Mouse (Mus musculus) R1 (cell line): ENCODE data around the gene Hist1h2bf.
A peak's percentile ranks its signal among the peaks of the same experiment; 100 is the strongest.
"Not testable (repeated sequence)": the region's sequence is repeated elsewhere in the genome, so short reads cannot be mapped to it uniquely, and the experiment has no call there.

Experiments used
- DNase-seq: peaks from one replicate; pipeline ENCODE4 v3.0.0-alpha.2; 2018; ENCODE audit warnings: low read depth, low spot score

The Hist1h2bf gene

DNA sequence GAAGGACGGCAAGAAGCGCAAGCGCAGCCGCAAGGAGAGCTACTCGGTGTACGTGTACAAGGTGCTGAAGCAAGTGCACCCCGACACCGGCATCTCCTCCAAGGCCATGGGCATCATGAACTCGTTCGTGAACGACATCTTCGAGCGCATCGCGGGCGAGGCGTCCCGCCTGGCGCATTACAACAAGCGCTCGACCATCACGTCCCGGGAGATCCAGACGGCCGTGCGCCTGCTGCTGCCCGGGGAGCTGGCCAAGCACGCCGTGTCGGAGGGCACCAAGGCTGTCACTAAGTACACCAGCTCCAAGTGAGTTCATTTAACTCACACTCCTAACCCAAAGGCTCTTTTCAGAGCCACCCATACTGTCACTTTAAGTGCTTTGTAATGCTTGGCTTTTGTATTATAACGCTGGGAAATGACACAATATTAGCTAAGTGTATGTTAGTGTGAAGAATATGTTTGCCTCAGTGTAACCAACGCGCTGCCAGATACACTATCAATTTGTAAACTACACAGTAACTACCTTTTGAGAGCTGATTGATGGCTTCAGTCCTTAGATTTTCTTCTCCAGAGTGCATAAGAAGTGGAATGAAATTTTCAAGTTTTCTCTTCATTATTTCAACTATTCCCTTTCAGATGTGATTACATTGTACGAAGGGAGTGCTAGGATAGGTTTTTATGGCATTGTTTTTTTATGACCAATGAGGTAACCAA is 2.3 kb downstream of the Hist1h2bf start:
- DNase-seq: peak; percentile 75

DNA sequence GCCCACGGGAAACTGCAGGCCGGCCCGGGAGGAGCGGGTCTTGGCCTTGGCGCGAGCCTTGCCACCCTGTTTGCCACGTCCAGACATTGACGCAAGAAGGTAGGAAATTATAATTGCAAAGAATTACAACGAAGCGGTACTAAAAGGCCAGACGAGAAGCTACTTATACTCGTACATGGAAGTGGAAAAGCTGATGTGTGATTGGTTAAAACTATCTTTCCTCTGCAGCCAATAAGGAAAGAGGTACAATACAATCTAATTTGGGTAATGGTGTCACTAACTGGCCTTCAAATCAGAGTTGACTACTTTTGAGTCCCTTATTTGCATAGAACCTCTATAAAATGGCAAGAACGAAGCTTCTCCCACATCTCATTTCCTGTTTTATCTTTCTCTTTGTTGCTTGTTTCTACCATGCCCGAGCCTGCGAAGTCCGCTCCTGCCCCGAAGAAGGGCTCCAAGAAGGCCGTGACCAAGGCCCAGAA is 2.9 kb downstream of the Hist1h2bf start, which contains the start of the genes Hist1h2ae and Hist1h2bg:
Hist1h2ae (minus strand) TSS at position 199 of the 482 bp plus-strand sequence.
Hist1h2bg (plus strand) TSS at position 375 of the 482 bp plus-strand sequence.
- peak; percentile 99 for DNase-seq

DNA sequence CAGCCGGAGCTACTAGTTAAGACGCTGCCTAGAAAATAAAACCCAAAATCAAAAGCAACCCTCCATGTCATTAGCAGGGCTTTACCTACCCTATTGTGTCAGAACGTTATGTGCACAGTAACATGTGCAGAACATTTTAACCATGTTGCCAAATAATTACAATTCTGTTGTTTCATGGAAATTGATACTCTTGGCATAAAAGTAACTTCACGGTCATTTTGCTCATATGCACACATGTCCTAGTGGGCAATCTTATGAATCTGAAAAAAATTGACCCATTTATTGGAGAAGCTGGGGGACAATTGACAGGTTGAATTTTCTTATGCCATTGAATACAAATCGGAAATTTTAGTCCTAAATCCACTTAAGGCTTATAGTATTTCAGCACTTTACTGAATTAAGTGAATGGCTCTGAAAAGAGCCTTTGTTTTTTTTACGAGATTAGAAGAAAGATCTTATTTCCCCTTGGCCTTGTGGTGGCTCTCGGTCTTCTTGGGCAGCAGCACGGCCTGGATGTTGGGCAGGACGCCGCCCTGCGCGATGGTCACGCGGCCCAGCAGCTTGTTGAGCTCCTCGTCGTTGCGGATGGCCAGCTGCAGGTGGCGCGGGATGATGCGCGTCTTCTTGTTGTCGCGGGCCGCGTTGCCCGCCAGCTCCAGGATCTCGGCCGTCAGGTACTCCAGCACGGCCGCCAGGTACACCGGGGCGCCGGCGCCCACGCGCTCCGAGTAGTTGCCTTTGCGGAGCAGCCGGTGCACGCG is 3.6 kb downstream of the Hist1h2bf start:
- DNase-seq: peak; percentile 62

DNA sequence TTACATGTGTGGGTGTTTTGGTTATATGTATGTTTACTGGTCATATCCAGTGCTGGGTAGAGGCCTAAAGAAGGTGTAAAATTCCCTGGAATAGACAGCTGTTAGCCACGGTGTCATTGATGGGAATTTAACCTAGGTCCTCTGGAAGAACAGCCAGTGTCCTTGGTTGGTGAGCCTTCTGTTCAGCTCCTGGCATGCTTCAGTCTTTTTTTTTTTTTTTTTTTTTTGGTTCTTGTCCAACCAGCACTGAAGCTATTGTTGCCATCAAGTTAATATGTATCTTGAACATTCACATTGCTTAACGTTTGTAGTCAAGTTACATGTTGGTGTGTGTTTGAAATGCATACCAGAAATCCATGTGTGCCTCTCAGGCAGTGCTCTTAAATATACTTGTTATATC is 9.5 kb downstream of the Hist1h2bf start:
- no peak for DNase-seq

DNA sequence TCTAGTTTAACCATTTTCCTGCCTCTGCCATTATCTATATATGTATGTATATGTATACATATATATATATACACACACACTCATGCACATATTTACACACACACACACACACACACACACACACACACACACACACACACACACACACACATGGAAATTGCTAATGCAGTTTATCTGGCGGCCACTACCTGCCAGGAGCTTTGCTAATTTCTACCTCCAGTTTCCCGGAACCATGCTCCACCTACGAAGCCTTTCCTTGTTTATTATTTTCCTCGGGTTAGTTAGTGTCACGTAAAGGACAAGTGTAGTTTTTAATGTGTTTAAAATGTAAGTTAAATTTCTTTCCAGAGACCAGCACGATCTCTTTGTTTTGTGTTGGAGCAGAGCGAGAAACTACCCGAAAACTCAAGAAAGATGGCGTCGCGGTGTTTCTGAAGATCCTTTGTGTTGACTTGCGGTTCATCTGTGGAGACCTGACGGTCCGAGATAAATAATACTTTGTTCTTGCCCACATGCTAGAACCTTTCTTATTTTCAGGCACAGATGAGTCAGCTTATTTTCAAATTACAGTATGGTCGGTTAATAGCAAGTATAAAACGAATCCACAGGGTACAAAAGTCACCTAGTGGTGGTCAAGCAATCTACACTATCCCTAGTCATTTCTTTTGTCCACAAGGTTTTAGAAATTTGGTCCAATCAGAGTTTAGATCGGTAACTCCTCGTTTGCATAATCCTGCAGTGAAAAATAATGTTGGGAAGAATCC is 11.1 kb downstream of the Hist1h2bf start:
- DNase-seq: peak; percentile 93

DNA sequence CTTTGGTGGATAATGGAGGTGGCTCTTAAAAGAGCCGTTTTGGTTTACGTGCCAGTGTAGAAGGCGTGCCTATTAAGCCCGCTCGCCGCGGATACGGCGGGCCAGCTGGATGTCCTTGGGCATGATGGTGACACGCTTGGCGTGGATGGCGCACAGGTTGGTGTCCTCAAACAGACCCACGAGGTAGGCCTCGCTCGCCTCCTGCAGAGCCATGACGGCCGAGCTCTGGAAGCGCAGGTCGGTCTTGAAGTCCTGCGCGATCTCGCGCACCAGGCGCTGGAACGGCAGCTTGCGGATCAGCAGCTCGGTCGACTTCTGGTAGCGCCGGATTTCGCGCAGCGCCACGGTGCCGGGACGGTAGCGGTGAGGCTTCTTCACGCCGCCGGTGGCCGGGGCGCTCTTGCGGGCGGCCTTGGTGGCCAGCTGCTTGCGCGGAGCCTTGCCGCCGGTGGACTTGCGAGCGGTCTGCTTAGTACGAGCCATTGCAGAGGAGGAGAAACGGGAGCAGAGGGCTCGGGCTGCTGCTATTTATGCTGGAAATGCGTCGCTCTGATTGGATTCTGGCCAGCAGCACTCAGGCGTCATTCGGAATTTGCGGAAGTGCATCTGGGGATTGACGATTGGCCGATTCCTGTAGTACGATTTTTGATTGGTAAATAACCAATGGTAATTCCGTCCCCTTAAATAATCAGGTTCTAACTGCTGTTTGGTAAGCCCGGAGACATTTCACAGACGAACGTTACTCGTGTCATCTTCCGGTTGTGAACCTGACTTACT is 11.9 kb downstream of the Hist1h2bf start, which contains the start of gene Hist1h3e:
Hist1h3e (minus strand) TSS at position 487 of the 777 bp plus-strand sequence.
- peak; percentile 99 for DNase-seq

DNA sequence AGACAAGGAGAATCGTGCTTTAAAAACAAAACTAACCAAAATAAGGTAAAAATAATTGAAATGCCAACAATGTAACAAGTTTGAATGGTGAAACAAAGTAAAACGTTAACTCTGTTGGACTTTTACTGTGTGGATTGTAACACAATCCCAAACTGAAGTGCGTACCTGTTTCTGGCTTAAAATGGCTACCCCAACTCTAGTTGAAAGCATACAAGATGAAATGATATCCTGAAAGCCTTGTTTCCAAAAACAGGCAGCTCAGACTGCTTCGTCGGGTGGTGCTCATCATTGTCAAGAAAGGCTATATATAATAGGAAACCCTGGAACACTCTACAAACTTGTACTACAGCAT is 12.5 kb downstream of the Hist1h2bf start:
- DNase-seq: not testable (repeated sequence)

DNA sequence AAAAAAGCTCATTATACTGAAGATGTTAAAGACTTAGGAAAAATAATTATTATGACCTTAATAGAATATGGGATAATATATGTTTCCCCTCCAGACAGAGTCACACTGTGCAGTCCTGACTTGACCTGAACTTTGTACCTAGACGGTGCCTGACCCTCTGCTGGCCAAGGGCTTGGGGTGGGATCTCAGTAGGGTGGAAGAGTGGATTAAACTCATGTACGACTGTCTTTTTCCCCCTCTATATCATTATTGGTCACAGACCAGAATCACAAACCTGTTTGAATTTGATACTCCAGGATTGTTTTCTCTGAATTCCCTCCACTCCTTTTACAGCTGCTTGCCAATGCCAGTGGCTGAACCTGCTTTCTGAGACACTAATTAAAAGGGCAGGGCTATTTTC is 13.3 kb downstream of the Hist1h2bf start:
- DNase-seq: not testable (repeated sequence)

DNA sequence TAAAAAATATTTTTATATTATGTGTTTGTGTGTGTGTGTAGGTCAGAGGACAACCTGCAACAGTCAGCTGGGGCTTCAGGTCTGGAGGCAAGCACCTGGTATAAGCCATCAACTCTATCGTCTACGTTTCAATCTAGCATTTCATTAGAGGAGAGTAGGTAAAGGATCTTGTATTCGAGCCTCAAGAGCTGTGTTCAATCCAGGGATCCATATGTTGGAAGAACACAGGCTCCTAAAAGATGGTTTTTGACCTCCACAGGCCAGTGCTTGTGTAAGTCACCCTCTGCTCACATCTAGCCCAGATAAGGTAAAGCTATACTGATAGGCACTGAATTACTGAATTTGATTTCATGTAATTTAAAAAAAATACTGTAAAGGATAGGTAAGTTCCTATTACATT is 17.1 kb downstream of the Hist1h2bf start:
- no peak for DNase-seq

DNA sequence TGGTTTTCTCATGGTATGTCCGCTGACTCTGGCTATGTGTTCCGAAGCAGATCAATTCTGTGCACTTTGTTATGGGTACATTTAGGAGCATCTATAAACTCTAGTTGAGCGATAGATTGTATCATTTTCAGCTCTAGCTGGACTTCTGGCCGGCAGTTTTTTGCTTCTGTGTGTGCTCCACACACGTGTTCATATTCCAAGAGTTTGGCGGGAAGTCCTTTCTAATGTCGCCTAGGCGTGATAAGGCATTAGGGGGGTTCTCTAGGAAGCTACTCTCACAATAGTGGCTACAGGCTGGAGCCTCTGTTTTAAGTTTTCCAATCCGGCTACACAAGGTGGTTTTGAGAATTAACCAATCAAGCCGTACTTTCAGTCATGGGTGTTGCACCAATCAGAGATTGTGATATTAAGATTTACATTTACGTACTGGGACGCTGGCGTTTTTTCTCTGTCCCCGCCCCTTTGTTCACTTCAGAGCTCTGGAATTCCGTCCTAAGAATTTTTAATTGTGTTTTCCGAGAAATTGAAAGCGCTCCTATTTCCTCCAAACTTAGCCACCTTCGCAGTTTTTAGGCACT is 18.1 kb downstream of the Hist1h2bf start:
- DNase-seq: peak; percentile 99

DNA sequence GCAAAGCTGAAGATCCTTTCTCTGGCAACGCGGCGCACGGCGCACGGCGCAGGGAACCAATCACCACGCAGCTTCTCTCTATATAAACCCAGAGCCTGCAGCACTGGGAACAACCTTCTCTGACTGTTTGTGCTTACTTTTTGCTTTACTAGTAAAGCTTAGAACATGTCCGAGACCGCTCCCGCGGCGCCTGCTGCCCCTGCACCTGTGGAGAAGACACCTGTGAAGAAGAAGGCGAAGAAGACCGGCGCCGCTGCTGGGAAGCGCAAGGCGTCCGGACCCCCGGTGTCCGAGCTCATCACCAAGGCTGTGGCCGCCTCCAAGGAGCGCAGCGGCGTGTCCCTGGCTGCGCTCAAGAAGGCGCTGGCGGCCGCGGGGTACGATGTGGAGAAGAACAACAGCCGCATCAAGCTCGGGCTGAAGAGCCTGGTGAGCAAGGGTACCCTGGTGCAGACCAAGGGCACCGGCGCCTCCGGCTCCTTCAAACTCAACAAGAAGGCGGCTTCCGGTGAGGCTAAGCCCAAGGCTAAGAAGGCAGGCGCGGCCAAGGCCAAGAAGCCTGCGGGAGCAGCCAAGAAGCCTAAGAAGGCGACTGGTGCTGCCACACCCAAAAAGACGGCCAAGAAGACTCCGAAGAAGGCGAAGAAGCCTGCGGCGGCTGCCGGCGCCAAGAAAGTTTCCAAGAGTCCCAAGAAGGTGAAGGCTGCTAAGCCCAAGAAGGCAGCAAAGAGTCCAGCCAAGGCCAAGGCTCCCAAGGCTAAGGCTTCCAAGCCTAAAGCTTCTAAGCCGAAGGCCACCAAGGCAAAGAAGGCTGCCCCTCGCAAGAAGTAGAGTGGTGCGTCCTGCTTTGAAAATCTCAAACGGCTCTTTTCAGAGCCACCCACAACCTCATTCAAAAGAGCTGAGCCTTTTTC is 18.8 kb downstream of the Hist1h2bf start:
- peak; percentile 94 for DNase-seq

DNA sequence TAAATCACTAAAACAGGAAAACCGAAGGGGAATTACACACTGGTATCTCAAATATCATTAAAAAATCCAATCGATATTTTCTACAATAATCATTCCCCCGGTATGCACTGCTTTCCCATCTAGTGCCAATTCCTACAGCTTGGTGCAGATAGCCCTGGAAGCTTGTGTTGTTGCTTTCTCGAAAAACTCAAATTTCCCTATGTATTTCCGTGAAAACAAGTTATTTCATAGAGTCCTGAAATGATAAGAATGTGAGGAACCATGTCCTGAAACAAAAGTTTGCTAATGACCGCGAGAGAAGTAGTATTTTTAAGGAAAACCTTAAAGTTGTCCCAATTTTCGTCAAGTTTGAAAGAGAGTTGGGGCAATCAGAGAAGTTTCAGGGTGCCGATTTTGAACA is 19.6 kb downstream of the Hist1h2bf start:
- DNase-seq: no peak

DNA sequence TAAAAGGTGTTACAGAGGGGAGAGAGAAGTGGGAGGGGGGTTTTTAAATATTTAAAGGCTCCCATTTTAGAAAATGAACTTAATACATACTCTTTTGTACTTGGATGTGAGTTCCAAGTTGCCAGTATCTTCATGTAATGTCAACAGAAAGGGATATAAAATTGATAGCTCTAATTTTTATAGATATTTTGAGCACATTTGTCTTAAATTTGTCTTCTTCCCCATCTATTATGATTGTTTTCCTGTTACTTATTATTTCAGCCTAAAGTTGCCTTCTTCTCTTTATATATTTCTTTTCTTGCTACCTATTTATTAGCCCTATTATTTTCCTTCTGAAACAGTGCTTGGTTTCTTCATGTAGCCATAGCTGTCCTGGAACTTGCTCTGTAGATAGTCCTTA is 21.0 kb downstream of the Hist1h2bf start, which contains the start of gene Hist1h1d:
Hist1h1d (plus strand) TSS at position 301 of the 400 bp plus-strand sequence.
- no peak for DNase-seq

DNA sequence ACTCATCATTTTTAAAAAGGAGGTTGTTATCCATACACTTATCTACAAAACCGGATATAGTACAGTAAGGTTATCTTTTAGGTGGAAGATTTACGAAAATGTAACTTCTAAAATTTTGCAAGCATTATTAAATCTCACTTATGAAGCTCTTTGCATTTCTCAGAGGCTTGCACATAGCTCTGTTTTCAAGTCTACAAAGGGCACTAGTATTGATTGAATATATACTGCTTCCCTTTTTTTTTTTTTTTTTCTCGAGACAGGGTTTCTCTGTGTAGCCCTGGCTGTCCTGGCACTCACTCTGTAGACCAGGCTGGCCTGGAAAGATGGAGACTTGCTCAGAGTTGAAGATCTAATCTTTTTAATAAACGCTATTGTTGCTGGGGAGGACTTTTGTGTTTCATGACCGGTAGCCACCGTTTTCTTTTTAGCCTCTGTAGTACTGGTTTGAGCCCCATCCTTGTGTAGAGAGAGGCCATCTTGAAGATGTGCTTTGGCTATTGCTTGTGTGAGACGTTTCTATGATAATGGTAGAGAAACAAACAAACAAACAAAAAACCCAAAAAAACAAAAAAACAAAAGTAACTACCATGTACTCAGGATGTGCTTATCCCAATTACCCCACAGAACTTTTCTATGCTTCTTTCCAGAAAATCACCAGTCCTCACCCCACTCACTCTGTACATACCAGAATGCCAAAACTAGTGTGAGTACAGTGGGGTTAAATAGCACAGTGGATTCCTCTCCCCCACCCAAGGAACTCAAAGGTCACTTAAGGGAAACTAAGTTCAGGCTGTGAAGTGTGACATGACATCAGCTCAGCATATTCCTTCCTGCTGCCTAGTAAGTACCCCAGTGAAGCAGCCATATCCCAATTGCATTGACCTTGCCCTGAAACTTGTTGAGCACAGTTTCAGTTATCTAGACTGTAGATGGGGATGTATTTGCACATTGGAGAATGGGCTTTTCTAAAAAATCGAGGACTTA is 21.8 kb downstream of the Hist1h2bf start:
- no peak for DNase-seq

DNA sequence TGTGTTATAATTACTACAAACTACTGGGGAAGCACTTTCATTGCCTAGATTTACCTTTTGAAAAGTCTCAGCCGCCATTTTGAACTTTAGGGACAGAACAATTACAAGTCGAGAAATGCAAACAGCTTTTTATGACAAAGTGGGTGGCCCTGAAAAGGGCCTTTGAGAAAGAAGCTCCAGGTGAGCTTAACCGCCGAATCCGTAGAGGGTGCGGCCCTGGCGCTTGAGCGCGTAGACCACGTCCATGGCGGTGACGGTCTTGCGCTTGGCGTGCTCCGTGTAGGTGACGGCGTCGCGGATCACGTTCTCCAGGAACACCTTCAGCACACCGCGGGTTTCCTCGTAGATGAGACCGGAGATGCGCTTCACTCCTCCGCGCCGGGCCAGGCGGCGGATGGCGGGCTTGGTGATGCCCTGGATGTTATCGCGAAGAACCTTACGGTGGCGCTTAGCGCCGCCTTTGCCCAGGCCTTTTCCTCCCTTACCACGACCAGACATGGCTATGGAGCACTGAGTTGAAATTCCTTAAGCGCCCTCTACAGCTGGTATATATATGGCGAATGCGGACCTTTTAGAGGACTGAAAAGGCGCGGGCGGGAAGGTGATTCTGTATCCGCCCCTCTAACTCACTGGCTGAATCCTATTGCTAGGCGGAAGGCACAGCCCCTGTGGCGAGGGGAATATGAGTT is 22.7 kb downstream of the Hist1h2bf start, which contains the start of gene Hist1h4f:
Hist1h4f (minus strand) TSS at position 503 of the 689 bp plus-strand sequence.
- peak; percentile 98 for DNase-seq

DNA sequence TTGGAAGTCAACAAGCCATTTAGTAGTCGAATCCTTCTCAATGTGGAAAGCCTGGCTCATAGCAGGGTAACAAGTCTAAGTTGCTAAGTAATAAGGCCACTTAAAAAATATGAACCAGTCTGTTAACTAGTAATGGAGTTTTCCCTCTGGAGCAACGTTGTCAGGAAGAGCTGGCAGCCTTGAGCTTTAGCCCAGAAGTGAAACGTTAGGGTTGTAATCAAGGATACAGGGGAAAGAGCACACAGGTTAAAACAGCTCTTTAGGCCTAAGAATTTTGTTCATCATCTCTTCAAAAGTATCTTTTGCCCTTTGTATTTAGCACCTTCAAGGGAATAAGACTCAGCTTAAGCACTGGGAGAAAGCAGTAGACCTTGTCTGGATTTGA is 23.2 kb downstream of the Hist1h2bf start:
- no peak for DNase-seq

DNA sequence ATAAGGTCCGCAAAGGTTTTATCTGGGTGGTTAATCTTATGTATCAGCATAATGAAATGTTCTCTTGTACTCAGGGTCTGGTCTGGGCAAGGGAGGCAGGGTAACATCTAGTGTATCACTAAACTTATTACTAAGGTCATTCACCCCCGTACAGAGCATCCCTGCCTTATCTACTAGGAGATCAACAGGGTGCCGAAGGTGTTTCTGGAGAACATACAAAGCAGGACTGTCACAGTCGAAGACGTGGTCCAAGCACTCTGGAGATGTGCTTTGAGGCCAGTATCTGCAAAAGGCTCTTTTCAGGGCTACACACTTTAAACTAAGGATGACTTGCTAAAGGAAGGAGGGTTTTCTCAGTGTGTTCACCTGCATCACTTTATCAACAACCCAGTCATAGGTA is 27.3 kb downstream of the Hist1h2bf start:
- DNase-seq: no peak

DNA sequence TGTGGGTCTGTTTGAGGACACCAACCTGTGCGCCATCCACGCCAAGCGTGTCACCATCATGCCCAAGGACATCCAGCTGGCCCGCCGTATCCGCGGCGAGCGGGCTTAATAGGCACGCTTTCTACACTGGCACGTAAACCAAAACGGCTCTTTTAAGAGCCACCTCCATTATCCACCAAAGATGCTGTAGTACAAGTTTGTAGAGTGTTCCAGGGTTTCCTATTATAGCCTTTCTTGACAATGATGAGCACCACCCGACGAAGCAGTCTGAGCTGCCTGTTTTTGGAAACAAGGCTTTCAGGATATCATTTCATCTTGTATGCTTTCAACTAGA is 29.2 kb downstream of the Hist1h2bf start:
- not testable (repeated sequence) for DNase-seq
